Mouse (Mus musculus): ENCODE results near the gene Gm10130.
"Not testable (repeated sequence)": the region's sequence is repeated elsewhere in the genome, so short reads cannot be mapped to it uniquely, and the experiment has no call there.

Gm10130 gene

GRCm38 (mm10) chr2:150323402-150323801 is at the start of gene Gm10130:
Gene Gm10130, plus strand, starts transcription at chr2:150323702.
- no peak for DNase-seq (ENCODE audit: low read depth, low spot score)

- no peak for DNase-seq (ENCODE audit: low read depth, low spot score)
Observed at GRCm38 (mm10) chr2:150293669-150294068, 29.8 kb upstream of the Gm10130 start.

GRCm38 (mm10) chr2:150299096-150299495 is 24.4 kb upstream of the Gm10130 start:
- DNase-seq (ENCODE audit: low read depth, low spot score): no peak

GRCm38 (mm10) chr2:150307183-150307773 is 16.2 kb upstream of the Gm10130 start:
- peak; percentile 76 for DNase-seq (ENCODE audit: low read depth, low spot score)

- peak; percentile 86 for DNase-seq (ENCODE audit: low read depth, low spot score)
Observed at GRCm38 (mm10) chr2:150310952-150311884, 12.3 kb upstream of the Gm10130 start.

- DNase-seq (ENCODE audit: low read depth, low spot score): no peak
Observed at GRCm38 (mm10) chr2:150316140-150316539, 7.4 kb upstream of the Gm10130 start.

GRCm38 (mm10) chr2:150318973-150319372 is 4.5 kb upstream of the Gm10130 start:
- DNase-seq (ENCODE audit: low read depth, low spot score): no peak

- DNase-seq (ENCODE audit: low read depth, low spot score): not testable (repeated sequence)
Observed at GRCm38 (mm10) chr2:150357136-150357535, 33.6 kb downstream of the Gm10130 start.

GRCm38 (mm10) chr2:150362113-150362877 is 38.8 kb downstream of the Gm10130 start, which contains the start of gene 3300002I08Rik:
Gene 3300002I08Rik, minus strand, starts transcription at chr2:150362765.
- peak; percentile 81 for DNase-seq (ENCODE audit: low read depth, low spot score)

- DNase-seq (ENCODE audit: low read depth, low spot score): no peak
Observed at GRCm38 (mm10) chr2:150362878-150363229, 39.4 kb downstream of the Gm10130 start.

- not testable (repeated sequence) for DNase-seq (ENCODE audit: low read depth, low spot score)
Observed at GRCm38 (mm10) chr2:150385553-150386106, 62.1 kb downstream of the Gm10130 start.

GRCm38 (mm10) chr2:150390198-150390597 is 66.7 kb downstream of the Gm10130 start:
- DNase-seq (ENCODE audit: low read depth, low spot score): no peak

GRCm38 (mm10) chr2:150412146-150412545 is 88.6 kb downstream of the Gm10130 start:
- not testable (repeated sequence) for DNase-seq (ENCODE audit: low read depth, low spot score)

Data from CD4-positive helper T cell, adult 2 months (primary cell).